Mouse (Mus musculus): ENCODE data around the gene Arpc1b. TPM values are rescaled to one million over a fixed set of nuclear protein-coding genes. Genes with fewer than 3 reads are reported as not detected.
"Not testable (repeated sequence)": the region's sequence is repeated elsewhere in the genome, so short reads cannot be mapped to it uniquely, and the experiment has no call there.

The Arpc1b gene
- polyA plus RNA-seq, 1 experiment from 2014 or later: 255 TPM

DNA sequence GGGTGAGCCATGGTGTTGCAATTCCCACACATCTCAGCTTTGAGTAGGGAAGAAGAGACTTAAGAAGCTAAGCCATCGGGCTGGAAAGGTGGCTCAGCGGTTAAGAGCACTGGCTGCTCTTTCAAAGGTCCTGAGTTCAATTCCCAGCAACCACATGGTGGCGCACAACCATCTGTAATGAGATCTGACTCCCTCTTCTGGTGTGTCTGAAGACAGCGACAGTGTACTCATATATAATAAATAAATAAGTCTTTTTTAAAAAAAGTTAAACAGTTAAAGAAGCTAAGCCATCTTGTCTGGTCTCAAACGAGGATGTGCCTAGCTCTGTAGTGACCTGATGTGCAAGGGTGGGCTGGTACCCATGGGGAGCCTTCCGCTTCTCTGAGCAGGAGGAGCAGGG lies 19.3 kb downstream of the Arpc1b start:
- not testable (repeated sequence) for H3K4me2 ChIP-seq (replicated peaks); H3K27me3 ChIP-seq; H3K9me3 ChIP-seq; H3K27ac ChIP-seq; H3K9ac ChIP-seq; H3K4me3 ChIP-seq; ATAC-seq (ENCODE audit: low FRiP score, low read depth)
- peaks cover 13% of the 10 kb centered on the region for H3K4me1 ChIP-seq
- WGBS: 87% methylated on average over 6 of the region's 6 CpGs
- H3K36me3 ChIP-seq: peaks cover 91% of the 10 kb centered on the region

DNA sequence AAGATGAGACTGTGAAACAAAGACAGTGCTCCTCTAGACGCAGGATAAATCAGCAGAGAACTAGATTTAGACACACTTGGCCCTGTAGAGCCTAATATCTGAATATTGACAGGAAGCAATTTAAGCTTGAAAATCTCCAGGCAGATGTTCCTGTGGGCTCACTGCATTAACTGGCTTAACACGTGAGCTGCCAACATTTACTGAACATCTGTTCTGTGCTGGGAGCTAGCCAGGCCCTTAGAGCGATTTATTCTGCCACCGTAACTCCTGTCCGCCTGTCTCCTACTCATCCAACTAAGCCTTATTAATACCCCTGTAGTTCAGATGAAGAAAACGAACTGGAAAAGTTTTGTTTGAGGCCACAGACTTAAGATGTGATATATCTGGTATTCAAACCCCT lies 24.8 kb downstream of the Arpc1b start:
- peak overlapping the region; percentile 93 for H3K4me2 ChIP-seq (replicated peaks)
- H3K9me3 ChIP-seq: no peaks in the 10 kb centered on the region
- peaks cover 64% of the 10 kb centered on the region for H3K36me3 ChIP-seq
- peak overlapping the region; percentile 84; the same call in 1 of the 2 replicates for H3K27ac ChIP-seq
- no peak for ATAC-seq (ENCODE audit: low FRiP score, low read depth)
- H3K27me3 ChIP-seq: no peaks in the 10 kb centered on the region
- H3K4me3 ChIP-seq: peak overlapping the region; percentile 82
- peaks cover 28% of the 10 kb centered on the region for H3K4me1 ChIP-seq
- WGBS: 10% methylated on average over 6 of the region's 6 CpGs
- peak overlapping the region; percentile 94 for H3K9ac ChIP-seq

DNA sequence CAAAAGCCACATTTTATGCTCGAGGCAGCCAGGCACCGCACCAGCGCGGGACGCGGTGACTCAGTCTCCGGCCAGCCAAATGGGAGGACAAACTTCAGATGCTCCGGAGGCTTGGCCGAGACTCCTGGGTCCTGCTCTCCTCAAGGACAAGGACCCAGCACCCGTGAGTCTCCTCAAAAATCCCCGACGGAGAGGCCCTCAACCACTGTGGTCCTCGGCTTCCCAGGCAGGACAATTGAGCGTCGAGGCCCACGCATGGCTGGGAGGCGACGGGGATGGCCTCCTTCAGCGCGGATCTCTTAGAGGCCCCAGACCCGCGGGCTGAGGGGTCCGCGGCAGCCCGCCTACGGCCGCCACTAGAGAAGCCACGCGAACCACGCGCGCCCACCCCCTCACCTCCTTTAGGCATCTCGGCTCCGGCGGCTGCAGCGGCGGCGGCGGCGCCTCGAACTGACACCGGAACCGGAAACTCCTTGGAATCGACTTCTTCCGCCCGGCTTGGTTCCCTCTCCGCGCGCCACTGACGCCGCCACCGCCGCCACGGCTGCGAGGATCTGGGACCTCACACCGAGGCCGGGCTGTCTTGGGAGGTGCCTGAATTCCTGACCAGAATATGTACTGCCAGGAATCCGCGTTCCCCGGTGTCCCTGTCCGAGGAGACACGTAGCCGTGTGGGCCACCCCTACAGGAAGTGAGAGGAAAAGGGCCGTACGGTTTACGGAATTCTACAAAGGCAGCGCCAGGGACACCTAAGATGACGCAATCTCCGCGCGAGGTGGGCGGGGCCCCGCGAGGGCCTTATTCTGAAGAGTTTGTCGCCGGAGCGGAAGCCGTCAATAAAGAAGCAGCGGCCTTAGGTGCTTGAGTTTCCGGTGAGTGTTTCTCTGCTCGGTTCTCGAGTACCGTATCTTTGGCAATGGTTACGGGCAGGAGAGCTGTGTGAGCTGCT lies 25.8 kb downstream of the Arpc1b start, which contains the start of the genes Pdap1 and Bud31:
Gene Pdap1, minus strand, starts transcription at position 668 of the 949 bp plus-strand sequence.
Gene Bud31, plus strand, starts transcription at position 792 of the 949 bp plus-strand sequence.
- H3K4me3 ChIP-seq: peak within 1 kb of the TSS; percentile 82
- H3K4me1 ChIP-seq: peaks cover 28% of the 10 kb centered on the region
- H3K36me3 ChIP-seq: peaks cover 64% of the 10 kb centered on the region
- peak within 1 kb of the TSS; percentile 93 for H3K4me2 ChIP-seq (replicated peaks)
- H3K27me3 ChIP-seq: no peaks in the 10 kb centered on the region
- 0% methylated on average over 76 of the region's 84 CpGs for WGBS
- peak within 1 kb of the TSS; percentile 94 for H3K9ac ChIP-seq
- peak within 1 kb of the TSS; percentile 84 for H3K27ac ChIP-seq
- no peaks in the 10 kb centered on the region for H3K9me3 ChIP-seq
- peak; percentile 93 for ATAC-seq (ENCODE audit: low FRiP score, low read depth)

DNA sequence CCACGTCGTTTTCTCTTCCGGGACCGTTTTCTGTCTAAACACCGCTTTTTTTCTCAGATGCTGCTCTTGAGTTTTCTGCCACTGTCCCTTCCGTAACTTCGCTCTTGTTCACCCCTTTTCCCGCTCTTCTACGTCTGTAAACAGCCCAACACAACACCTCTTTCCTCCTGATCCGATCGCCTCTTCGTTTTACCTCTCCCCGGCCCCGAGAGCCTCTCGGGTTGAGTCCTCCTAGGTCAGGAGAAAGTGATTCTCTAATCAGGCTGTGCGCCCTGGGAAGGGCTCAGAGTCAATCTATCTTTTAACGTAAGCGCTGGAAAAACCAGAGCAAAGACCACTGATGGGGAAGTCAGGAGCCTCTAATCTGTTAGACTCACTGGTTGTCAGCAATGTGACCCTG lies 26.6 kb downstream of the Arpc1b start:
- H3K27me3 ChIP-seq: no peaks in the 10 kb centered on the region
- peak overlapping the region; percentile 93 for H3K4me2 ChIP-seq (replicated peaks)
- H3K27ac ChIP-seq: peak overlapping the region; percentile 84
- no peaks in the 10 kb centered on the region for H3K9me3 ChIP-seq
- ATAC-seq (ENCODE audit: low FRiP score, low read depth): no peak
- H3K4me1 ChIP-seq: peaks cover 28% of the 10 kb centered on the region
- under 1% methylated on average over 18 of the region's 18 CpGs for WGBS
- peaks cover 64% of the 10 kb centered on the region for H3K36me3 ChIP-seq
- H3K9ac ChIP-seq: peak overlapping the region; percentile 94
- H3K4me3 ChIP-seq: peak overlapping the region; percentile 82

DNA sequence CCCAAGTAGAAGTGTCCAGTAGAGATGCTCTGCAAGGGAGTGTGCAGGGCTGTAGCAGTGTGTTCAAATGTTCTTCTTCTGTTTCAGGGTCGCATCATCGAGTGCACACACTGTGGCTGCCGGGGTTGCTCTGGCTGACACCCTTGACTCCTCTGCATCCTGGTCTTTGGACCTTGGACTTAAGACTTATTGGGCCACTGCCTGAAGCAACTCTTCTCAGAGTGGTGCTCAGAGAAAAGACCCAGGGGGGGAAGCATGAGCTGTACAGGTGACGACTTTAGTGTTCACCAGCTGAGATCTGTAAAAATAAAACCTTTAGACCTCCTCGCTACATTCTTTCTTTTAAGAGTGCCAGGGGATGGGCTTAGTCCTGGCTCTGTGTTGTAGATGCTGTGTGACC lies 33.7 kb downstream of the Arpc1b start:
- Histone ChIP-seq H3K27ac (no peak overlapping the region), H3K9ac (no peak overlapping the region), H3K4me1 (no peaks in the 10 kb centered on the region), H3K4me3 (no peak overlapping the region), H3K9me3 (no peaks in the 10 kb centered on the region), H3K4me2 (replicated peaks) (no peak overlapping the region), H3K36me3 (peaks cover 100% of the 10 kb centered on the region), H3K27me3 (no peaks in the 10 kb centered on the region)
- WGBS: 90% methylated on average over 5 of the region's 5 CpGs
- no peak for ATAC-seq (ENCODE audit: low FRiP score, low read depth)

DNA sequence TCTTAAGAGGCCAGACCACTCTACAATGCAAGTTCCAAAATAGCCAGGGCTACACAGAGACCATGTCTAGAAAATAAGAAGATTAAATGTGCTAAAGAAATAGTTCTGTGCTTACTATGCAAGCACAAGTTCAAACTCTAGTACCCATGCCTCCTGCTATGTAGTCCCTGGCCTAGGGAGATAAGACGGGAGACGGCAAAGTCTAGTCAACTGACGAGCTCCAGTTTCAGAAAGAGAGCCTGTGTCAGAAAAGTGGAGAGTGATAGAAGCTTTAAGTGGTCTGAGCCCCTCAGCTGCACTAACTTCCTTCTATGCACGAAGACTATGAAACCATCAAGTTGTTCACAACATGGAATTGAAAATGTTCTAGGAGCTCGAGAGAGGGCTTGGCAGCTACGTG lies 35.3 kb downstream of the Arpc1b start:
- no peak overlapping the region for H3K9ac ChIP-seq
- no peaks in the 10 kb centered on the region for H3K27me3 ChIP-seq
- H3K36me3 ChIP-seq: peaks cover 100% of the 10 kb centered on the region
- WGBS: 94% methylated on average over 6 of the region's 6 CpGs
- no peaks in the 10 kb centered on the region for H3K4me1 ChIP-seq
- no peak overlapping the region for H3K4me2 ChIP-seq (replicated peaks)
- H3K27ac ChIP-seq: no peak overlapping the region
- no peak for ATAC-seq (ENCODE audit: low FRiP score, low read depth)
- no peaks in the 10 kb centered on the region for H3K9me3 ChIP-seq
- H3K4me3 ChIP-seq: no peak overlapping the region

DNA sequence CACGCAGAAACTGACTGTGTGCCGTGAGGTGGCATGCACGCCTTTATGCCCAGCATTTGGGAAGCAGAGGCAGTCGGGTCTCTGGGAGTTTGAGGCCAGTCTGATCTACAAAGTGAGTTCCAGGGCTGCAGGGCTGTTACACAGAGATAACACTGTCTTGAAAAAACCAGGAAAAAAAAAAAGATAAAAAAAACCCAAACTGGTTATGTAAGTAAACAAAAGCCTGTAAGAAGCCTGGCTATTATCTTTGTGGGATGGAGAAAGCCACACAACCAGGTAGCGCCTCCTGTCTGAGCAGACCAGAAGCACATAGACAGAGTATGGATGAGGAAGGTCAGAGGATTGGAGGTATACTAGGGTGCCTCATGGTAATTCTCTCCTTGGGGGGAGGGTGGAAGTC lies 38.7 kb downstream of the Arpc1b start:
- Histone ChIP-seq H3K9ac (no peak overlapping the region), H3K27me3 (no peaks in the 10 kb centered on the region), H3K9me3 (no peaks in the 10 kb centered on the region), H3K4me3 (no peak overlapping the region), H3K27ac (no peak overlapping the region), H3K36me3 (peaks cover 93% of the 10 kb centered on the region), H3K4me1 (no peaks in the 10 kb centered on the region), H3K4me2 (replicated peaks) (no peak overlapping the region)
- WGBS: 95% methylated on average over 5 of the region's 5 CpGs
- ATAC-seq (ENCODE audit: low FRiP score, low read depth): no peak

DNA sequence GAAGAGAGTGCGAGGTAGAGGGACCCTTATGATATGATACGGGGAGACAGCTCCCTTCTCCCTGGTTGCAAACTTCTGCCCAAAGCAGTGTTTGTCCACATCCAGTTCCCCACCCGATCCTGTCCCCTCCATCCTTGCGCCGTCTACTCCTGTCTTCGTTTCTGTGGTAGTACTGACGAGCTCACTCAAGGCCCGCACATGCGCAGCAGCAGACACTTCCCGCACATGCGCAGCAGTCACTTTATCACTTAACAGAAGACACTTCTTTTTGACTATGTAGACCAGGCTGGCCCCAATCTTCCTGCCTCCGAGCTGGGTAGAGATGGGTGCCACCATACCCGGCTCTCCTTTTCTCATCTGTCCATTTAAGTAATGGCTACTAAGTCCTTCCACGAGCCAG lies 47.3 kb downstream of the Arpc1b start:
- Histone ChIP-seq H3K4me3 (no peak overlapping the region), H3K4me1 (peaks cover 7% of the 10 kb centered on the region), H3K36me3 (peaks cover 84% of the 10 kb centered on the region), H3K27ac (no peak overlapping the region), H3K9me3 (no peaks in the 10 kb centered on the region), H3K4me2 (replicated peaks) (no peak overlapping the region), H3K9ac (no peak overlapping the region), H3K27me3 (no peaks in the 10 kb centered on the region)
- ATAC-seq (ENCODE audit: low FRiP score, low read depth): no peak
- WGBS: 95% methylated on average over 14 of the region's 14 CpGs

DNA sequence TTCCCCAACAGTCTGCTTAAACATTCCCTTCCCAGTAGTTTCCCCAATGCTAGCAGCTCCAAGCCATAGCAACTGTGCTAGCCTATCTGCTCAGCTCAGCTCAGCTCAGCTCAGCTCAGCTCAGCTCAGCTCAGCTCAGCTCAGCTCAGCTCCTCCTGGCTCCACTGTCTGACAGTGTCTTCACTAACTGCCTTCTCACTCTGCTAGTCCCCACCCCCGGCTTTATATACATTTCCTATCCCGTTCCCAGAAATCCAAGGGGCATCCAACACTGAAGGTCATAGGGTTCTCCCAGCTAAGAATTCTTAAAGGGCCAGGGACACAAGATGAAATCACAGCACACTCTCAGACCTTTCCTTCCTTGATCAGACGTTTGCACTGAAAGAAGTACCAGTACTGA lies 50.7 kb downstream of the Arpc1b start:
- 74% methylated on average over 3 of the region's 3 CpGs for WGBS
- Histone ChIP-seq H3K27me3 (no peaks in the 10 kb centered on the region), H3K36me3 (peaks cover 58% of the 10 kb centered on the region), H3K4me3 (no peak overlapping the region), H3K4me1 (peaks cover 22% of the 10 kb centered on the region), H3K27ac (no peak overlapping the region), H3K9me3 (no peaks in the 10 kb centered on the region), H3K4me2 (replicated peaks) (no peak overlapping the region), H3K9ac (no peak overlapping the region)
- no peak for ATAC-seq (ENCODE audit: low FRiP score, low read depth)

DNA sequence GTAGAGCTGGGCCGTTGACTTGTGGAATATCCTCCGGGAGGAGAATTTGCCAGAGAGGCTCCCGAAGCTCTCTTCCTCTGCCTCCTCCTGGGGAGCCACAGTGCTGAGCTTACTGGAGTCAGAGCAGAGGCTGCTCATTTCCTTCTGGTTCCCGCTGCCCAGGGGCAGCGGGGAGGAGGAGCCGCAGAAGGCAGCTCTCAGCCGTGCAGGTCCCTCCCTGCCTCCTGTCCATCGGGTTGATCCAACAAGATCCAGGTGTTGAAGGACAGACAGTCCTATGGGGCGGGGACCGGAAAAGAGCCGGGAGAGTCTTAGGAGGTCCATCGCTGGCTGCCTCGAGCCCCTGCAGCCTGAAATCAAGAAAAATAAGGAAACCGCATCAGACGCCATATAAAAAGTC lies 51.2 kb downstream of the Arpc1b start:
- H3K9ac ChIP-seq: no peak overlapping the region
- peaks cover 22% of the 10 kb centered on the region for H3K4me1 ChIP-seq
- WGBS: 89% methylated on average over 15 of the region's 15 CpGs
- no peak overlapping the region for H3K27ac ChIP-seq
- H3K4me3 ChIP-seq: no peak overlapping the region
- no peak for ATAC-seq (ENCODE audit: low FRiP score, low read depth)
- H3K9me3 ChIP-seq: no peaks in the 10 kb centered on the region
- H3K27me3 ChIP-seq: no peaks in the 10 kb centered on the region
- H3K4me2 ChIP-seq (replicated peaks): 0 out of 2 replicates have a peak overlapping the region, but pooled peaks have one; percentile 11
- H3K36me3 ChIP-seq: peaks cover 55% of the 10 kb centered on the region

DNA sequence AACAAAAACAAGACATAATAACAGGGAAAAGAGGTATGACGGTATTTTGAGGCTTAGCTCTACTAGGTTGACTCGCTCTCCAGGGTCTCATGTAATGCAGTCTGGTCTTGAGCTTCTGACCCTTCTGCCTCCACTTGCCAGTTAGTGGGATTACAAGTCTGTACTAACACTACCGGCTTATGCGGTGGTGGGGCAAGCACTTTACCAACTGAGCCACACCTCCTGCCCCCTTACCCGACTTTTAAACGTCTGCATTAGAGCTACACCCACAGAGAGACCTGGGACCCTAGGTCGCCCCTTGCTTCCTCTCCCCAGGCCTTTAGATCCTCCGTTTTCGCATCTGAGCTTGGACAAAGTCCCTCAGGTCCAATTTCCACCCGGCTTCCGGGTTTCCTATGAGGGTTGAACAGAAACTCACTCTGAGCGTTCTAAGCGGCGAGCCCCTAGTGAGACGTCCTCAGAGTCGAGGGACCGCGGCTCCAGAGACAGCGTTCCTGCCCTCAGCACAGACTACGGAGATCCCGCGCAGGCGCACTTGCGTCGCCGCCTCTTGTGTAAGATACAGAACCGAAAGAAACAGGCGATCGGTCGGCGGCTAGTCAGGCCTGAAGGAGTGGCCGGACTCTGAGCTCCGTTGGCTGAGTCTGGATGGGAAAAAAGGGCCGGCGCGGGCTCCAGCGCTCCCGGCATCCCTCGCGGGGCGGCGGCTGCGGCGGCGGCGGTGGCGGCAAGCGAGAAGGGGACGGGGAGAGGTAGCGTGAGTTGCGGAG lies 52.7 kb downstream of the Arpc1b start, which contains the start of the genes Ptcd1 and Cpsf4:
Gene Ptcd1, minus strand, starts transcription at position 573 of the 770 bp plus-strand sequence.
Gene Cpsf4, plus strand, starts transcription at position 678 of the 770 bp plus-strand sequence.
- H3K27ac ChIP-seq: peak within 1 kb of the TSS; percentile 59; the same call in 1 of the 2 replicates
- peak within 1 kb of the TSS; percentile 95 for H3K9ac ChIP-seq
- peak within 1 kb of the TSS; percentile 94 for H3K4me2 ChIP-seq (replicated peaks)
- WGBS: under 1% methylated on average over 49 of the region's 51 CpGs
- H3K4me3 ChIP-seq: peak within 1 kb of the TSS; percentile 92
- H3K9me3 ChIP-seq: no peaks in the 10 kb centered on the region
- H3K36me3 ChIP-seq: peaks cover 55% of the 10 kb centered on the region
- ATAC-seq (ENCODE audit: low FRiP score, low read depth): peak; percentile 93
- H3K4me1 ChIP-seq: peaks cover 22% of the 10 kb centered on the region
- no peaks in the 10 kb centered on the region for H3K27me3 ChIP-seq

DNA sequence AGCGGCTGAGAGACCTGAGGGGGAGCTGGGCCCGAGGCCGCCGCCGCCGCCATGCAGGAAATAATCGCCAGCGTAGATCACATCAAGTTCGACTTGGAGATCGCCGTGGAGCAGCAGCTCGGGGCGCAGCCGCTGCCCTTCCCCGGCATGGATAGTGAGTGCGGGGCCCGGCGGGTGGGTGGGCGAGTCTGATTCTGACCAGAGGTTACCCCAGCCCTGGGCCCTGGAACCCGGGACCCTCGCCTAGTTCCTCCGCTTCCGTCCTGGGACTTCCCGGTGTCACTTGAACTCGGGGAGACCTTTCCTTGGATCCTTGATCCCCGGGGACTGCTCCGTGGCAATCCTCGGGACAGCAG lies 53.3 kb downstream of the Arpc1b start:
- peak; percentile 61 for ATAC-seq (ENCODE audit: low FRiP score, low read depth)
- WGBS: under 1% methylated on average over 25 of the region's 28 CpGs
- H3K36me3 ChIP-seq: peaks cover 56% of the 10 kb centered on the region
- H3K27ac ChIP-seq: peak overlapping the region; percentile 49; the same call in 1 of the 2 replicates
- H3K9ac ChIP-seq: peak overlapping the region; percentile 95
- peak overlapping the region; percentile 94 for H3K4me2 ChIP-seq (replicated peaks)
- peaks cover 22% of the 10 kb centered on the region for H3K4me1 ChIP-seq
- no peaks in the 10 kb centered on the region for H3K9me3 ChIP-seq
- H3K4me3 ChIP-seq: peak overlapping the region; percentile 92
- H3K27me3 ChIP-seq: no peaks in the 10 kb centered on the region

All from limb, embryonic 13.5 days (tissue).